ENCODE assay signal across 18 mouse cellular contexts in genomic region chr9:53849864-53850263, GRCm38 (mm10). TPM values are rescaled to one million over a fixed set of nuclear protein-coding genes. Genes with fewer than 3 reads are reported as not detected.
DNase-seq lines count a peak whose midpoint lies in the region; ATAC-seq and TF ChIP-seq lines count a peak whose summit lies in the region.
"Had no signal": no experiment of that assay in that cellular context is flagged by ENCODE, and none has a peak within 500 bp of the region (broad histone marks: within the 10 kb centered on the region; RNA-seq: fewer than 3 reads in every experiment).

Sln (plus strand) TSS chr9:53850164.

- no peak within 1 kb of the TSS for H3K4me3 ChIP-seq in heart, embryonic 10.5 days
- no peak within 1 kb of the TSS for H3K4me3 ChIP-seq in thymus, adult 2 months (ENCODE audit: control insufficient read depth, insufficient read depth, low read length)
- H3K4me3 ChIP-seq in heart, postnatal 0 days (ENCODE audit: low read depth, low read length), result no peak within 1 kb of the TSS; the same call in 1 of the 2 replicates
- H3K4me3 ChIP-seq: hindbrain, embryonic 10.5 days; midbrain, embryonic 10.5 days; myocyte had no signal

- no peak within 1 kb of the TSS for H3K9ac ChIP-seq in heart, postnatal 0 days (replicated peaks; ENCODE audit: low read depth, low read length)

- no peaks in the 10 kb centered on the region for H3K4me1 ChIP-seq in heart, embryonic 10.5 days
- no peaks in the 10 kb centered on the region for H3K4me1 ChIP-seq in thymus, adult 2 months (replicated peaks; ENCODE audit: control insufficient read depth, insufficient read depth, low read length)
- H3K4me1 ChIP-seq in heart, postnatal 0 days (ENCODE audit: control insufficient read depth, insufficient read depth), result 0 out of 2 replicates have a peak, but pooled peaks cover 4% of the 10 kb centered on the region
- H3K4me1 ChIP-seq: hindbrain, embryonic 10.5 days; midbrain, embryonic 10.5 days had no signal

- no peak for TF ChIP-seq POLR2A in thymus, adult 2 months (IDR thresholded peaks at IDR 0.05; ENCODE audit: control insufficient read depth, extremely low read depth, insufficient read depth, low read length, poor library complexity)

- peaks cover 22% of the 10 kb centered on the region; the same call in 1 of the 2 replicates for H3K27me3 ChIP-seq in heart, embryonic 10.5 days (ENCODE audit: insufficient read depth, poor library complexity, severe bottlenecking)
- H3K27me3 ChIP-seq in thymus, adult 2 months (ENCODE audit: control insufficient read depth, insufficient read depth, low read length), result no peaks in the 10 kb centered on the region
- peaks cover 10% of the 10 kb centered on the region; the same call in 1 of the 2 replicates for H3K27me3 ChIP-seq in heart, postnatal 0 days (ENCODE audit: control insufficient read depth, insufficient read depth, low read length)

- DNase-seq in heart, adult 8-10 months (ENCODE audit: low spot score), result no peak
- no peak for DNase-seq in heart, embryonic 10.5 days (ENCODE audit: low spot score)
- no peak for DNase-seq in thymus, adult 2 months
- no peak for DNase-seq in thymus, postnatal 14 days
- no peak for DNase-seq in heart, postnatal 0 days (ENCODE audit: low spot score)
- no peak for DNase-seq in adrenal gland, adult 18-20 months (ENCODE audit: low spot score in 2 of 2)
- DNase-seq in urinary bladder, postnatal 36 days (ENCODE audit: low spot score in 2 of 2), result no peak
- DNase-seq: cerebellum, postnatal 36 days; layer of hippocampus, adult 9-11 months; lung, postnatal 10 days; right cerebral cortex, postnatal 14 days had no signal

- H3K36me3 ChIP-seq in heart, embryonic 10.5 days, result no peaks in the 10 kb centered on the region
- no peaks in the 10 kb centered on the region for H3K36me3 ChIP-seq in thymus, adult 2 months (ENCODE audit: control insufficient read depth, insufficient read depth, low read length)
- H3K36me3 ChIP-seq in heart, postnatal 0 days (replicated peaks; ENCODE audit: control insufficient read depth, insufficient read depth, low read length), result no peaks in the 10 kb centered on the region
- H3K36me3 ChIP-seq: hindbrain, embryonic 10.5 days; midbrain, embryonic 10.5 days had no signal

- WGBS in heart, embryonic 10.5 days, result 74% methylated on average over 4 of the region's 4 CpGs
- WGBS in thymus, adult 2 months, result 94% methylated on average over 4 of the region's 4 CpGs
- 75% methylated on average over 4 of the region's 4 CpGs for WGBS in heart, postnatal 0 days

- H3K4me2 ChIP-seq in heart, postnatal 0 days (ENCODE audit: low read depth, low read length), result no peak within 1 kb of the TSS

- H3K9me3 ChIP-seq in heart, embryonic 10.5 days, result no peaks in the 10 kb centered on the region
- H3K9me3 ChIP-seq in heart, postnatal 0 days (replicated peaks; ENCODE audit: control insufficient read depth, low read length), result no peaks in the 10 kb centered on the region
- H3K9me3 ChIP-seq: hindbrain, embryonic 10.5 days; midbrain, embryonic 10.5 days had no signal

- no peak for TF ChIP-seq CTCF in thymus, adult 2 months (IDR thresholded peaks at IDR 0.05; ENCODE audit: borderline replicate concordance, control insufficient read depth, extremely low read depth, insufficient read depth, low read length, poor library complexity)
- TF ChIP-seq CTCF in heart, postnatal 0 days (IDR thresholded peaks at IDR 0.05; ENCODE audit: low read depth), result no peak

- TF ChIP-seq EP300 in heart, postnatal 0 days (IDR thresholded peaks at IDR 0.05; ENCODE audit: low read depth), result no peak

- H3K27ac ChIP-seq in heart, embryonic 10.5 days, result no peak within 1 kb of the TSS
- H3K27ac ChIP-seq in thymus, adult 2 months (ENCODE audit: control insufficient read depth, insufficient read depth, low read length), result no peak within 1 kb of the TSS
- H3K27ac ChIP-seq in heart, postnatal 0 days (ENCODE audit: low read depth), result no peak within 1 kb of the TSS
- H3K27ac ChIP-seq: hindbrain, embryonic 10.5 days; kidney, postnatal 0 days; midbrain, embryonic 10.5 days had no signal

- ATAC-seq in heart, postnatal 0 days (ENCODE audit: insufficient read depth, low read depth), result no peak
- ATAC-seq: activated CD4-positive, CD25-positive, alpha-beta regulatory T cell, adult 4 months had no signal

RNA-seq across cellular contexts. Expression of gene Sln, which starts in this region (rescaled TPM):
- total RNA-seq in heart, adult 8-10 months (2022), result 100 to 1,000 TPM in 2 of 4 experiments, 10 to 100 TPM in 2; 73.3 to 116 (median 93.1) TPM
- 1.5 and 1.7 TPM in 2 replicates for polyA plus RNA-seq in heart, embryonic 10.5 days (2016; fragmentation: Nextera tagmentation; extraction: Ambion mirVana)
- 7.7 and 32.0 TPM in 2 replicates for polyA plus RNA-seq in thymus, adult 2 months (2012; rRNA removed)
- 80.1 and 118 TPM in 2 replicates for total RNA-seq in heart, postnatal 0 days (2014; rRNA removed; ENCODE audit: low replicate concordance)
- polyA plus RNA-seq in heart, postnatal 0 days (2015; fragmentation: Nextera tagmentation; extraction: Ambion mirVana), result 339 and 434 TPM in 2 replicates
- under 1 TPM in 1 of 2 experiments, not detected in 1; 0.29 TPM for total RNA-seq in adrenal gland, adult 18-20 months (2021)
- total RNA-seq: left cerebral cortex, postnatal 10 days had no signal
- polyA plus RNA-seq: activated CD4-positive, CD25-positive, alpha-beta regulatory T cell, adult 4 months; hindbrain, embryonic 10.5 days; intestine, embryonic 14.5 days; kidney, postnatal 0 days; midbrain, embryonic 10.5 days; myocyte had no signal

Comparison
In these comparisons a context has a peak if more than half of its experiments do, and no peak if none do; other contexts are left out.
1. RNA of gene Sln (total RNA-seq): 73.3 to 116 TPM in heart, adult 8-10 months and 80.1 to 118 TPM in heart, postnatal 0 days; 0.29 TPM in adrenal gland, adult 18-20 months; every median in the first group is over 10 times any median in the second.